Mouse (Mus musculus) inflammation-experienced regulatory T-cells (primary cell): ENCODE results near the gene Dact1. TPM values are rescaled to one million over a fixed set of nuclear protein-coding genes. Genes with fewer than 3 reads are reported as not detected.

Source experiments
- polyA plus RNA-seq, 2 experiments: library from polyadenylated mRNA; unstranded; fragments of 100-300 nt; shearing (Covaris generic); gene quantifications; one replicate each; pipeline ENCODE4 v1.2.1; 2017

Dact1 gene
- 1 to 10 TPM in 1 of 2 experiments, under 1 TPM in 1; 0.33 to 2.2 TPM for polyA plus RNA-seq

DNA sequence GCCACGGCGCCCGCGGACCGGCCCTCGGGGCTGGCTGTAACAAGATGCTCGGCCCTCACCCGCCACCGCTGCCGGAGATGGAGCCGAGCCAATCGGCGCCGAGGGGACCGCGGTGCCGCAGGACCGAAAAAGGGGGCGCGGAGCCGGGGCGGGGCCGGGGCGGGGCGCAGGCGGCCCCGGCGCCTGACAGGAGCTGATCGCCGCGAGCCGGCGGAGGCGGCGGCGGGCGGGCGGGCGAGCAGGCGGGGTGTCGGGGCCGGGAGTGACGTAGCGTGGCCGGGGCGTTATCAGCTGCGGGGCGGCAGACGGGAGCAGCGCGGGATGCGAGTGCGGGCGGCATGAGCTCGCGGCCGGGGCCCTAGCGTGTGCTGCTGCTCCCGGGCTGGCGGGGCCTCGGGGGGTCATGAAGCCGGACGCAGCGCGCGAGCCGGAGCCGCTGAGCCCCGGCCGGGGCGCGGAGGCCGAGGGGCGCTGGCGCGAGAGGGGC, at the start of gene Dact1:
Gene Dact1, plus strand, starts transcription at position 304 of the 487 bp plus-strand sequence.

Other genes with a start within 250 kb of the Dact1 start
- gene Tomm20l, start 198.5 kb upstream of the Dact1 start, polyA plus RNA-seq = under 1 TPM; 0.70 to 0.72 TPM
- 10 to 100 TPM; 41.3 to 64.3 TPM for gene Timm9, start 173.2 kb upstream of the Dact1 start, polyA plus RNA-seq
- gene 2700049A03Rik, start 173.0 kb upstream of the Dact1 start, polyA plus RNA-seq = 10 to 100 TPM; 10.2 to 11.7 TPM